Comparison of ENCODE assay signal across 8 mouse cellular contexts in genomic region chr4:129987825-129988504, GRCm38 (mm10). TPM values are rescaled to one million over a fixed set of nuclear protein-coding genes. Genes with fewer than 3 reads are reported as not detected.
DNase-seq lines count a peak whose midpoint lies in the region; ATAC-seq lines count a peak whose summit lies in the region.

No protein-coding gene starts in this region.

- H3K4me1 ChIP-seq in forebrain, embryonic 11.5 days (replicated peaks; ENCODE audit: control insufficient read depth, insufficient read depth, low read length), result peaks cover 30% of the 10 kb centered on the region
- peaks cover 72% of the 10 kb centered on the region for H3K4me1 ChIP-seq in hindbrain, embryonic 13.5 days (replicated peaks)
- peaks cover 25% of the 10 kb centered on the region for H3K4me1 ChIP-seq in liver, embryonic 15.5 days (replicated peaks)

- peak overlapping the region; percentile 53 for H3K9ac ChIP-seq in forebrain, embryonic 11.5 days (ENCODE audit: low read length)
- H3K9ac ChIP-seq in hindbrain, embryonic 13.5 days, result peak overlapping the region; percentile 78
- no peak overlapping the region for H3K9ac ChIP-seq in liver, embryonic 15.5 days

- no peak overlapping the region for H3K27ac ChIP-seq in forebrain, embryonic 11.5 days (ENCODE audit: low read depth, low read length)
- H3K27ac ChIP-seq in hindbrain, embryonic 13.5 days, result peak overlapping the region; percentile 44
- no peak overlapping the region for H3K27ac ChIP-seq in liver, embryonic 15.5 days (replicated peaks)

- no peaks in the 10 kb centered on the region for H3K9me3 ChIP-seq in forebrain, embryonic 11.5 days (ENCODE audit: control insufficient read depth, low read length)
- no peaks in the 10 kb centered on the region for H3K9me3 ChIP-seq in hindbrain, embryonic 13.5 days
- H3K9me3 ChIP-seq in liver, embryonic 15.5 days (replicated peaks), result no peaks in the 10 kb centered on the region

- peak; percentile 31 for ATAC-seq in forebrain, embryonic 11.5 days (replicated peaks; ENCODE audit: low FRiP score)
- ATAC-seq in hindbrain, embryonic 13.5 days (ENCODE audit: low FRiP score), result no peak
- no peak for ATAC-seq in liver, embryonic 15.5 days (ENCODE audit: insufficient read depth)

- peak overlapping the region; percentile 70 for H3K4me2 ChIP-seq in forebrain, embryonic 11.5 days (ENCODE audit: low read depth, low read length, severe bottlenecking)
- H3K4me2 ChIP-seq in hindbrain, embryonic 13.5 days, result peak overlapping the region; percentile 86
- peak overlapping the region; percentile 62 for H3K4me2 ChIP-seq in liver, embryonic 15.5 days

- peak overlapping the region; percentile 34 for H3K4me3 ChIP-seq in forebrain, embryonic 11.5 days (ENCODE audit: low read depth, low read length)
- H3K4me3 ChIP-seq in hindbrain, embryonic 13.5 days, result peak overlapping the region; percentile 45
- peak overlapping the region; percentile 46 for H3K4me3 ChIP-seq in liver, embryonic 15.5 days (replicated peaks)

- no peaks in the 10 kb centered on the region for H3K36me3 ChIP-seq in forebrain, embryonic 11.5 days (ENCODE audit: control insufficient read depth, insufficient read depth, low read length)
- H3K36me3 ChIP-seq in hindbrain, embryonic 13.5 days, result peaks cover 11% of the 10 kb centered on the region
- no peaks in the 10 kb centered on the region for H3K36me3 ChIP-seq in liver, embryonic 15.5 days (replicated peaks)

- H3K27me3 ChIP-seq in forebrain, embryonic 11.5 days (ENCODE audit: control insufficient read depth, insufficient read depth, low read length), result peaks cover 32% of the 10 kb centered on the region
- H3K27me3 ChIP-seq in hindbrain, embryonic 13.5 days, result peaks cover 26% of the 10 kb centered on the region; the same call in 1 of the 2 replicates
- H3K27me3 ChIP-seq in liver, embryonic 15.5 days, result peaks cover 79% of the 10 kb centered on the region

- DNase-seq in cerebellum, adult 9-11 months, result peak; percentile 50
- DNase-seq in cerebellum, adult 8-10 months, result no peak
- peak; percentile 78 for DNase-seq in ZHBTc4 (ENCODE audit: low read depth, low spot score)
- peak; percentile 84 for DNase-seq in forebrain, embryonic 11.5 days (ENCODE audit: low spot score)
- peak; percentile 54 for DNase-seq in neural tube, embryonic 10.5 days (ENCODE audit: extremely low spot score, low spot score)
- DNase-seq in urinary bladder, postnatal 14 days (ENCODE audit: low spot score), result peak; percentile 48

- WGBS in forebrain, embryonic 11.5 days, result under 1% methylated on average over 47 of the region's 53 CpGs
- 1% methylated on average over 32 of the region's 53 CpGs for WGBS in hindbrain, embryonic 13.5 days
- WGBS in liver, embryonic 15.5 days (ENCODE audit: insufficient replicate concordance), result under 1% methylated on average over 52 of the region's 53 CpGs

RNA-seq across cellular contexts. Expression of gene Adgrb2, which starts 3.3 kb away (rescaled TPM):
- polyA plus RNA-seq in forebrain, embryonic 11.5 days (2014; fragmentation: Nextera tagmentation; extraction: Ambion mirVana), result 3.6 and 8.2 TPM in 2 replicates
- 9.3 and 11.3 TPM in 2 replicates for polyA plus RNA-seq in hindbrain, embryonic 13.5 days (2015; fragmentation: Nextera tagmentation; extraction: Ambion mirVana)
- 0.06 and 0.22 TPM in 2 replicates for polyA plus RNA-seq in liver, embryonic 15.5 days (2015; fragmentation: Nextera tagmentation; extraction: Ambion mirVana)

RNA-seq across cellular contexts. Expression of gene Spocd1, which starts 58.9 kb away (rescaled TPM):
- 0.05 TPM in 1 of 2 replicates, not detected in the other for polyA plus RNA-seq in forebrain, embryonic 11.5 days (2014; fragmentation: Nextera tagmentation; extraction: Ambion mirVana)
- not detected in 2 replicates for polyA plus RNA-seq in hindbrain, embryonic 13.5 days (2015; fragmentation: Nextera tagmentation; extraction: Ambion mirVana)
- not detected in 2 replicates for polyA plus RNA-seq in liver, embryonic 15.5 days (2015; fragmentation: Nextera tagmentation; extraction: Ambion mirVana)

RNA-seq across cellular contexts. Expression of gene Col16a1, which starts 59.7 kb away (rescaled TPM):
- 5.9 and 6.3 TPM in 2 replicates for polyA plus RNA-seq in forebrain, embryonic 11.5 days (2014; fragmentation: Nextera tagmentation; extraction: Ambion mirVana)
- 5.8 and 14.3 TPM in 2 replicates for polyA plus RNA-seq in hindbrain, embryonic 13.5 days (2015; fragmentation: Nextera tagmentation; extraction: Ambion mirVana)
- 3.4 and 3.6 TPM in 2 replicates for polyA plus RNA-seq in liver, embryonic 15.5 days (2015; fragmentation: Nextera tagmentation; extraction: Ambion mirVana)
